Mouse (Mus musculus) CH12.LX (cell line): ENCODE results near the gene Sec14l5. TPM values are rescaled to one million over a fixed set of nuclear protein-coding genes. Genes with fewer than 3 reads are reported as not detected.

Experiments
- DNase-seq: peaks from one replicate; pipeline ENCODE4 v3.0.0-alpha.2; 2013; ENCODE audit errors: extremely low read depth
- H3K27ac ChIP-seq: 2 replicates; pipeline ENCODE4 v1.5.1; 2012; ENCODE audit warnings: low read depth, mild to moderate bottlenecking, control low read depth, moderate library complexity; ENCODE audit not compliant: insufficient read depth
- H3K27me3 ChIP-seq: replicated peaks from 2 replicates; pipeline ENCODE3; 2012; ENCODE audit warnings: inconsistent platforms
- H3K36me3 ChIP-seq, 2 experiments: replicated peaks in 1 of 2; 2 replicates each; pipeline versions ENCODE3 to v1.6.1; 2012; ENCODE audit warnings: inconsistent platforms in 1 of 2, low read length in 1 of 2, mild to moderate bottlenecking in 1 of 2, mixed read lengths in 1 of 2, moderate library complexity in 1 of 2; ENCODE audit not compliant: control insufficient read depth in 1 of 2, insufficient read depth in 1 of 2
- H3K4me1 ChIP-seq, 2 experiments: 2 replicates each; pipeline ENCODE4 v1.6.1; 2012; ENCODE audit warnings: inconsistent platforms in 1 of 2, moderate library complexity in 1 of 2; ENCODE audit not compliant: insufficient read depth in 2 of 2, control insufficient read depth in 1 of 2
- H3K4me2 ChIP-seq: 2 replicates; pipeline ENCODE4 v1.6.1; 2012; ENCODE audit warnings: low read depth, mild to moderate bottlenecking, control low read depth; ENCODE audit not compliant: poor library complexity, insufficient read depth, severe bottlenecking
- H3K4me3 ChIP-seq, 3 experiments: fragments of 150-350 bp in 1 of 3; sonication (generic) in 1 of 3; replicated peaks in 1 of 3; 2 replicates each; pipeline versions ENCODE3 to v1.5.1; 2011 to 2012; ENCODE audit warnings: low read depth in 2 of 3, low read length in 2 of 3, mild to moderate bottlenecking in 2 of 3, moderate library complexity in 2 of 3, control low read depth in 1 of 3, improper control_type of control experiment in 1 of 3, inconsistent platforms in 1 of 3, mixed read lengths in 1 of 3; ENCODE audit not compliant: poor library complexity in 1 of 3
- H3K79me2 ChIP-seq: replicated peaks from 2 replicates; pipeline ENCODE4 v1.6.1; 2012; ENCODE audit warnings: mild to moderate bottlenecking, moderate library complexity; ENCODE audit not compliant: control insufficient read depth, poor library complexity, insufficient read depth, severe bottlenecking; ENCODE audit errors: extremely low read depth
- H3K9ac ChIP-seq: 2 replicates; pipeline ENCODE4 v1.6.1; 2012; ENCODE audit warnings: low read depth, mild to moderate bottlenecking, control low read depth, moderate library complexity; ENCODE audit not compliant: insufficient read depth
- H3K9me3 ChIP-seq: replicated peaks from 2 replicates; pipeline ENCODE3; 2012; ENCODE audit warnings: low read length, inconsistent platforms, mixed read lengths
- BHLHE40 ChIP-seq: IDR thresholded peaks from 2 replicates; pipeline ENCODE4 v1.6.1; 2011; ENCODE audit warnings: mild to moderate bottlenecking, low read depth, low read length, improper control_type of control experiment
- CHD1 ChIP-seq: IDR thresholded peaks from 2 replicates; pipeline ENCODE4 v1.6.1; 2012; ENCODE audit warnings: low read depth, low read length, improper control_type of control experiment, inconsistent platforms
- EP300 ChIP-seq: IDR thresholded peaks from 2 replicates; pipeline ENCODE4 v1.6.1; 2011; ENCODE audit warnings: low read length, improper control_type of control experiment
- ETS1 ChIP-seq: conservative IDR thresholded peaks from 2 replicates; pipeline ENCODE4 v1.6.1; 2012; ENCODE audit warnings: low read depth, mild to moderate bottlenecking, inconsistent platforms, low read length, improper control_type of control experiment, moderate library complexity
- GABPA ChIP-seq: IDR thresholded peaks from 2 replicates; pipeline ENCODE4 v1.6.1; 2012; ENCODE audit warnings: low read depth, low read length, improper control_type of control experiment, inconsistent platforms; ENCODE audit not compliant: insufficient replicate concordance
- IRF4 ChIP-seq: IDR thresholded peaks from 2 replicates; pipeline ENCODE4 v1.6.1; 2014; ENCODE audit warnings: low read depth, mild to moderate bottlenecking, inconsistent platforms, low read length, improper control_type of control experiment
- JUND ChIP-seq: conservative IDR thresholded peaks from 2 replicates; pipeline ENCODE4 v1.6.1; 2011; ENCODE audit warnings: low read depth, low read length, improper control_type of control experiment
- KAT2A ChIP-seq: IDR thresholded peaks from 2 replicates; pipeline ENCODE4 v1.6.1; 2012; ENCODE audit warnings: low read length, improper control_type of control experiment, inconsistent platforms; ENCODE audit not compliant: insufficient replicate concordance
- MAFK ChIP-seq: IDR thresholded peaks from 2 replicates; pipeline ENCODE4 v1.6.1; 2011; ENCODE audit warnings: low read length, improper control_type of control experiment; ENCODE audit not compliant: insufficient replicate concordance
- MEF2A ChIP-seq: IDR thresholded peaks from 2 replicates; pipeline ENCODE4 v1.6.1; 2014; ENCODE audit warnings: low read depth, mild to moderate bottlenecking, inconsistent platforms, low read length, improper control_type of control experiment, borderline replicate concordance
- MXI1 ChIP-seq: IDR thresholded peaks from 2 replicates; pipeline ENCODE4 v1.6.1; 2011; ENCODE audit warnings: mild to moderate bottlenecking, low read depth, low read length, improper control_type of control experiment
- POLR2A ChIP-seq: IDR thresholded peaks from 2 replicates; pipeline ENCODE4 v1.6.1; 2011; ENCODE audit warnings: low read depth, mild to moderate bottlenecking, improper control_type of control experiment, low read length
- TBP ChIP-seq: conservative IDR thresholded peaks from 2 replicates; pipeline ENCODE4 v1.6.1; 2011; ENCODE audit warnings: low read depth, low read length, improper control_type of control experiment
- UBTF ChIP-seq: IDR thresholded peaks from 2 replicates; pipeline ENCODE4 v1.6.1; 2012; ENCODE audit warnings: low read depth, mild to moderate bottlenecking, inconsistent platforms, low read length, improper control_type of control experiment, moderate library complexity
- ZC3H11A ChIP-seq: IDR thresholded peaks from 2 replicates; pipeline ENCODE4 v1.6.1; 2012; ENCODE audit warnings: low read depth, mild to moderate bottlenecking, inconsistent platforms, low read length, improper control_type of control experiment
- ZKSCAN1 ChIP-seq: IDR thresholded peaks from 2 replicates; pipeline ENCODE4 v1.6.1; 2012; ENCODE audit warnings: low read depth, inconsistent platforms, low read length, improper control_type of control experiment, borderline replicate concordance
- dilution Hi-C: fragments of 300-500 bp; cut with MboI; formaldehyde crosslinking; loops from 2 replicates; pipeline ENCODE4 v1.14.3; 2020; ENCODE audit warnings: low sequenced_read_pairs; ENCODE audit not compliant: extremely low pct_unique_long_range_greater_than_20kb, extremely low pct_ligation_motif_present
- in situ Hi-C: fragments of 300-500 bp; cut with MboI; formaldehyde crosslinking; loops from 3 replicates; pipeline ENCODE4 v1.14.3; 2019; ENCODE audit warnings: low sequenced_read_pairs, low pct_ligation_motif_present, low pct_unique_long_range_greater_than_20kb, mixed read lengths
- polyA plus RNA-seq: library from polyadenylated mRNA; unstranded; fragments of >175 nt; gene quantifications from 2 replicates; pipeline ENCODE4 v1.2.1, GENCODE M21; 2012; ENCODE audit warnings: low read depth; ENCODE audit not compliant: insufficient read length
- total RNA-seq, 2 experiments: library from RNA; depleted of rRNA; stranded (reverse); fragments of 300-350 nt in 1 of 2; fragments of >200 nt in 1 of 2; gene quantifications; 2 replicates each; pipeline ENCODE4 v1.2.3; 2012 to 2014

Sec14l5 gene
- total and polyA plus RNA-seq, 3 experiments, result 0.13 TPM; not detected in 2

GRCm38 (mm10) chr16:5184101-5184500, 37.2 kb downstream of the Sec14l5 start:
- dilution Hi-C loops, result no loop called here
- DNase-seq, result no peak
- TF ChIP-seq BHLHE40 (no peak), ZC3H11A (no peak), IRF4 (no peak), ZKSCAN1 (no peak), CHD1 (no peak), GABPA (no peak), EP300 (no peak), POLR2A (no peak)
- Histone ChIP-seq H3K4me3 (no peak overlapping the region), H3K4me2 (no peak overlapping the region), H3K36me3 (no peaks in the 10 kb centered on the region), H3K27me3 (peaks cover 18% of the 10 kb centered on the region), H3K79me2 (no peaks in the 10 kb centered on the region), H3K9me3 (no peaks in the 10 kb centered on the region), H3K9ac (no peak overlapping the region), H3K27ac (no peak overlapping the region), H3K4me1 (peaks cover 2 to 20% of the 10 kb centered on the region in 2 experiments; a peak in 2 of 4 replicates)
- in situ Hi-C loops, result no loop called here

GRCm38 (mm10) chr16:5184956-5185355, 38.0 kb downstream of the Sec14l5 start:
- dilution Hi-C loops, result no loop called here

GRCm38 (mm10) chr16:5185691-5186090, 38.8 kb downstream of the Sec14l5 start:
- Histone ChIP-seq H3K27me3 (peaks cover 18% of the 10 kb centered on the region), H3K4me3 (no peak overlapping the region), H3K27ac (no peak overlapping the region), H3K36me3 (no peaks in the 10 kb centered on the region), H3K9ac (no peak overlapping the region), H3K9me3 (no peaks in the 10 kb centered on the region), H3K4me1 (peaks cover 0 to 20% of the 10 kb centered on the region in 2 experiments; a peak in 2 of 4 replicates), H3K4me2 (no peak overlapping the region), H3K79me2 (no peaks in the 10 kb centered on the region)
- in situ Hi-C loops, result no loop called here
- no peak for TF ChIP-seq ZKSCAN1
- dilution Hi-C loops, result no loop called here
- DNase-seq, result no peak

More at GRCm38 (mm10) chr16:5184956-5185355, 38.0 kb downstream of the Sec14l5 start:
- H3K4me3 ChIP-seq, result no peak overlapping the region
- DNase-seq, result no peak
- no peak overlapping the region for H3K27ac ChIP-seq
- H3K4me2 ChIP-seq, result no peak overlapping the region
- H3K27me3 ChIP-seq, result peaks cover 21% of the 10 kb centered on the region
- no peaks in the 10 kb centered on the region for H3K79me2 ChIP-seq
- H3K36me3 ChIP-seq, result no peaks in the 10 kb centered on the region
- no peak overlapping the region for H3K9ac ChIP-seq
- H3K9me3 ChIP-seq, result no peaks in the 10 kb centered on the region
- in situ Hi-C loops, result no loop called here
- H3K4me1 ChIP-seq, result peaks cover 0 to 20% of the 10 kb centered on the region in 2 experiments; a peak in 2 of 4 replicates
- no peak for TF ChIP-seq MEF2A
- TF ChIP-seq ZKSCAN1, result no peak
- no peak for TF ChIP-seq TBP
- no peak for TF ChIP-seq KAT2A
- no peak for TF ChIP-seq MXI1
- TF ChIP-seq ETS1, result no peak
- no peak for TF ChIP-seq BHLHE40
- no peak for TF ChIP-seq UBTF
- no peak for TF ChIP-seq JUND
- no peak for TF ChIP-seq CHD1
- no peak for TF ChIP-seq MAFK
- TF ChIP-seq POLR2A, result no peak
